Mouse (Mus musculus): ENCODE measurements around the gene Kcnh3. TPM values are rescaled to one million over a fixed set of nuclear protein-coding genes. Genes with fewer than 3 reads are reported as not detected.
A peak's percentile ranks its signal among the peaks of the same experiment; 100 is the strongest.

Gene Kcnh3
- 11.0 TPM for polyA plus RNA-seq (2021)

DNA sequence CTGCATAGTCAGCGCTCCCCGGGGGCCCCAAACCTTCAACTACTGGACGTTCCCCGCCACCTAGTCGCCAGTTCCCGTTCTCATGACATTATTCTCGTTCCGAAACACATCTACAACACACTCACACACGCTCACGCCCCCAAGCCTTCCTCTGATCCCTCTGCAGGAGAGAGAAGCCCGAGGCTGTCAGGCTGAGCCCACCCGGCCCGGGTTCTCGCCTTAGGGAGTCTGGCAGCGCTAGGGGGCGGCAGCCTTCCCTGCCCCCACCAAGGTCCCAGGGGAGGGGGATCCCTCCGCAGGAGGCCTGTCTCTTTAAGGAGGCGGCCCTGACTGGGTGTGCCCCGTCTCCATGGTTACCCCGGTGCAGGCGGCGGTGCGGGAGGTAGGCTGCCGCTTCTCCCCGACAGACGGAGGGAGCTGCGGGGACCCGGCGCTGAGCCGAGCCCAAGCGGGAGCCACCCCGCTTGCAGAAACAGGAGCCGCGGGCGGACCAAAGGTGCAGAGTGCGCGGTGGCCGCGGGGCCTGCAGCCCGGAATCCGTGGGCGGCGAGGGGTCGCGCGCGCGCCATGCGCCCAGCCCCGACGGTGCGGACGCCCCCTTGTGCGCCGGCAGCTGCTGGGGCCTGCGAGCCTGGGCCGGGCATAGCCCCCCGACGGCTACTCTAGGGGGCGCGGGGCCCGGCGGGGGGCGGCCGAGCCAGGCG, at the start of gene Kcnh3:
Kcnh3 (plus strand) TSS at position 654 of the 704 bp plus-strand sequence.
- ChIA-PET CTCF (no interaction called here), POLR2A (interaction anchor here (0.6 kb wide), 1 partner anchor 291 kb away, joined by 3 read pairs; no protein-coding TSS in a partner anchor)
- ATAC-seq, result peak; percentile 45
- no peak for TF ChIP-seq CTCF (IDR thresholded peaks at IDR 0.05)
- peak; percentile 6 for DNase-seq (ENCODE audit: low read depth, low spot score)
- in situ Hi-C loops (cut with MboI; ENCODE audit: low pct_unique_long_range_greater_than_20kb), result no loop called here
- peaks cover 6% of the 10 kb centered on the region for H3K27me3 ChIP-seq

DNA sequence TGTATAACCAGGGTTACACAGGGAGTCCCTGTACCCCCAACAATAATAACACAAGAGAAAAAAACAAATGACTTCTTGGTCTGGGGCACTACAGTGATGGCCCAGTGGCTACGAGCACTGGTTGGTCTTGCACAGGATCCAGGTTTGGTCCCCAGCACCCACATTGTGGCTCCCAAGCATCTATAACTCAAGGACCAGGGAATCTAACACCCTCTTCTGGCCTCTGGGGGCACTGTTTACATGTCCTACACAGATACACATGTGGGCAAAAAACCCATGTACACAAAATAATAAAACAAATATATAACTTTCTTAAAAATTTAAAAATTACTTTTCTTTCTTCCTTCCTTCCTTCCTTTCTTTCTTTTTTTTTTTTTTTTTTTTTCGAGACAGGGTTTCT, 45.0 kb upstream of the Kcnh3 start:
- DNase-seq (ENCODE audit: low read depth, low spot score), result no peak
- POLR2A ChIA-PET, result no interaction called here
- no peak for ATAC-seq
- no peaks in the 10 kb centered on the region for H3K27me3 ChIP-seq
- no peak for TF ChIP-seq CTCF (IDR thresholded peaks at IDR 0.05)
- CTCF ChIA-PET, result interaction anchor here (1.8 kb wide), 1 partner anchor 15 kb away, joined by 6 read pairs; no protein-coding TSS in a partner anchor
- in situ Hi-C loops (cut with MboI; ENCODE audit: low pct_unique_long_range_greater_than_20kb), result no loop called here

DNA sequence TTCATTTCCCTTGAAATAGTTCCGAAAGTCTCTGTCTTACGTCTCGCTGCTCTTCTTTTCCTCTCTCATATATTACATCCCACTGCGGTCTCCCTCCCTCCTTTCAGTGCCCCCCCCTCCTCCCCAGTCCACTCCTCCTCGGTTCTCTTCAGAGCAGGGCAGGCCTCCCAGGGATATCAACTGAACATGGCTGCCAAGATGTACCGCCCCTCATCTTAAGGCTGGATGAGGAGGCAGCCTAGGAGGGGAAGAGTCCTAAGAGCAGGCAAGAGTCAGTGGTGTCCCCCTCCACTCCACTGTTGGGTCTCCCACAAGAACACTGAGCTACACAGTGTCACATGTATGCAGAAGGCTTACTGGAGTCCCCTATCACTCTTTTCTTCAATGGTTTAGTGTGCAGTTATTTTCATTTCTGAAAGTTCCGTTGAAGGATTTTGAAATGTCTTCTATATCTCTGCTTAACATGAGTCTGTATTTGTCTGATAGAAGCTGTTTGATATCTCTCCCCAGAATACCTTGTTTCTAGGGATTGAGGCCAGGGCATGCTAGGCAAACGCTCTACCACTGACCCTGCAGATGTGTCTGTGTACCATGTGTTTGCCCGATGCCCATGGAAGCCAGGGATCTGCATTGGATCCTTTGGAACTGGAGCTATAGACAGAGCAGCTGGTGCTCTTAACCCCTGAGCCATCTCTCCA, 40.3 kb upstream of the Kcnh3 start:
- no peaks in the 10 kb centered on the region for H3K27me3 ChIP-seq
- no peak for TF ChIP-seq CTCF (IDR thresholded peaks at IDR 0.05)
- ATAC-seq (no peak), DNase-seq (ENCODE audit: low read depth, low spot score) (no peak)
- ChIA-PET CTCF (interaction anchor here (1.3 kb wide), 1 partner anchor 10 kb away, joined by 3 read pairs; no protein-coding TSS in a partner anchor), POLR2A (interaction anchor here (1.1 kb wide), 1 partner anchor 51 kb away, joined by 5 read pairs; no protein-coding TSS in a partner anchor)
- in situ Hi-C loops (cut with MboI; ENCODE audit: low pct_unique_long_range_greater_than_20kb), result no loop called here

DNA sequence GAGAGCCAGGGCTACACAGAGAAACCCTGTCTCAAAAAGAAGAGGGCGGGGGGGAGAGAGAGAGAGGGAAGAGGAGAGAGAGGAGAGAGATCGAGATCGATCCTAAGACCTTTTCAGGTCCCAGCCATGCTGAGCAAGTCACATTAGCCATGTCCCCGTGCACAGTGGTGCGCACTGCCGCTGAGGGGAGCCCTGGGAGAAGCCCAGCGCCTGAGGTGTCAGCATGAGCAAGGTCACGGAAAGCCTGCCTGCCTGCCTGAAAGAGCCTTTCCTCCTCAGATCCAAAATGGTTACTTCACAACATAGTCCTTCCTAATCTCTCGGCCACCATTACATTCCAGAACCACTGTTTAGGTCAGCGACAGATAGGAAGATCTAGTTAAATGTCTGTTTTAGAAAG, 30.3 kb upstream of the Kcnh3 start:
- ChIA-PET POLR2A (no interaction called here), CTCF (no interaction called here)
- in situ Hi-C loops (cut with MboI; ENCODE audit: low pct_unique_long_range_greater_than_20kb), result no loop called here
- DNase-seq (ENCODE audit: low read depth, low spot score) (no peak), ATAC-seq (no peak)
- H3K27me3 ChIP-seq, result no peaks in the 10 kb centered on the region
- TF ChIP-seq CTCF (IDR thresholded peaks at IDR 0.05), result no peak

DNA sequence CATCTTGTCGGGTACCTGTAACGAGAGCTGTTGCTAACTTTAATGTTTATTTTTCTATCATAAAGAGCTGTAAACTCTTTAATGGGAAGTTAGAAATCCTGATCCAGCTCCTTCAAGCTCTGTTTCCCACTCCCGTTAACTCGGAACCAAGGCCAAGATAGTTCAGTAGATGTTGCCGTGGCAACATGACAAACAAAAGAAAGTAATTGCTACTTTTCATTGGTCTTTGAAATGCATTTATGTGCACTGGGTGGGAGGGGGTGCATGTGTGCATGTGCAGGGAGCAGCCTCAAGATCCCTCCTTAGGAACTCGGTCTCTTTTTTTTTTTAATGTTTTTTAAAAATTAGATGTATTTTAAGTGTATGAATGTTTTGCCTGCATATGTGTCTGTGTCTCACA, 29.6 kb upstream of the Kcnh3 start:
- ChIA-PET CTCF (no interaction called here), POLR2A (no interaction called here)
- TF ChIP-seq CTCF (IDR thresholded peaks at IDR 0.05), result no peak
- no peaks in the 10 kb centered on the region for H3K27me3 ChIP-seq
- in situ Hi-C loops (cut with MboI; ENCODE audit: low pct_unique_long_range_greater_than_20kb), result no loop called here
- ATAC-seq (no peak), DNase-seq (ENCODE audit: low read depth, low spot score) (no peak)

DNA sequence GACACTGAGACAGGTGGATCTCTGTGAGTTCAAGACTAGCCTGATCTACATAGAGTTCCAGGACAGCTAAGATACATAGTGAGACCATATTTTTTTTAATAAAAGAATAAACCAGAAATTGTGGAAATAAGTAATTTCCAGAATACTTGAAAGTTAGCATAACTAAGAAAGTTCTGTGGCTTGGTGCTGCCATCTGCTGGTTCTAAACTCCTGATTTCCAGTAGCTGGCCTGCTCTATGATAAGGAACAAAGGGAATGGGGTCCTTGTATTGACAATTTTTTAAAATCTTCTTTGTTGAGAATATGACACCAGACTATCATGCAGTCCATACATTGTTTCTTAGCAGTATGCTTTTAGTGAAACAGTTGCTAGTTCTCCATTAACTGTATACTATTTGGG, 25.9 kb upstream of the Kcnh3 start:
- no peaks in the 10 kb centered on the region for H3K27me3 ChIP-seq
- TF ChIP-seq CTCF (IDR thresholded peaks at IDR 0.05), result peak; percentile 67
- DNase-seq (ENCODE audit: low read depth, low spot score) (no peak), ATAC-seq (no peak)
- POLR2A ChIA-PET, result no interaction called here
- CTCF ChIA-PET, result interaction anchor here (1.2 to 1.3 kb wide), 2 partner anchors 13 to 198 kb away, joined by 3 to 4 read pairs; no protein-coding TSS in a partner anchor
- in situ Hi-C loops (cut with MboI; ENCODE audit: low pct_unique_long_range_greater_than_20kb), result no loop called here

DNA sequence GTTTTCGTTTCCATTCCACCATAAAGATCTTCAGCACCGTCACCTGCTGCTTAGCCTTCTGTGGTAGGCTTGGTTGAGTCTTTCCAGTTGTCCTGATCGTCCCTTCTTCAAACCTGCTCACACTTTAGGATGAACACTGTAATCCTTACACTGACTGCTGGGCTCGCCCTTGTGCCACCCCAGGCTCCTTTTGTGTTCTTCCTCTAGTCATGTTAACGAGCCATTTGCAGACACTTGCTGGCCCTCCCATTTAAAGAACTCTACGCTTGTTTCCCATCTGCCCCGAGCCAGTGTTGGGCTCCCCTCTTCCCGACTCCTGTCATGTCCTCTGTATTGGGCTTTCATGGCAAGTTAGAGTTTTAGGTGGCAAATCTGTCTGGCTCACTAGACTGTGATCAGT, 18.7 kb upstream of the Kcnh3 start:
- TF ChIP-seq CTCF (IDR thresholded peaks at IDR 0.05), result no peak
- no peak for ATAC-seq
- no peaks in the 10 kb centered on the region for H3K27me3 ChIP-seq
- DNase-seq (ENCODE audit: low read depth, low spot score), result no peak
- CTCF ChIA-PET, result no interaction called here
- POLR2A ChIA-PET, result no interaction called here
- in situ Hi-C loops (cut with MboI; ENCODE audit: low pct_unique_long_range_greater_than_20kb), result no loop called here

DNA sequence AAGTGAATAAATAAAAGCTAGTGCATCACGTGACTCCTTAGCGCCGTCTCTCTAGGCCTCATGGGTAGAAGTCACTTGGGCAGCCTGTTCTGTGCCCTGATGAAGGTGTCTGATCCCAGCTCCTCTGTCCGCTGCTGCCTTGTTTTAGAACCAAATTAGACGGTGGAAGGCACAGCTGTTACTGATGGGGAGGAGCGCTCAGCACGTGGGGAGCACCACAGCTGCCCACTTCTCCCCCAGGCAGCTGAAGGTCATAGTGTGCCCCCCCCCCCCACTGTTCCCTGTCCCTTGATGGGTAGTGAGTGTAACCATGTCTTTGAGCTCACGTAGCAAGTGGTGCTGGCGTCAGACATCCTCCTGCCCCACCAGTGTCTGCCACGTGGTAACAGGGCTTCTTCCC, 11.5 kb upstream of the Kcnh3 start:
- ATAC-seq (no peak), DNase-seq (ENCODE audit: low read depth, low spot score) (no peak)
- CTCF ChIA-PET, result interaction anchor here (1.1 kb wide), 1 partner anchor 13 kb away, joined by 3 read pairs; no protein-coding TSS in a partner anchor
- no peak for TF ChIP-seq CTCF (IDR thresholded peaks at IDR 0.05)
- in situ Hi-C loops (cut with MboI; ENCODE audit: low pct_unique_long_range_greater_than_20kb), result loop anchor here (5.0 kb wide), 1 partner anchor 59 kb away; no protein-coding TSS in a partner anchor
- no peaks in the 10 kb centered on the region for H3K27me3 ChIP-seq
- POLR2A ChIA-PET, result interaction anchor here (0.6 to 0.7 kb wide), 2 partner anchors 47 to 52 kb away, joined by 3 read pairs; no protein-coding TSS in a partner anchor

DNA sequence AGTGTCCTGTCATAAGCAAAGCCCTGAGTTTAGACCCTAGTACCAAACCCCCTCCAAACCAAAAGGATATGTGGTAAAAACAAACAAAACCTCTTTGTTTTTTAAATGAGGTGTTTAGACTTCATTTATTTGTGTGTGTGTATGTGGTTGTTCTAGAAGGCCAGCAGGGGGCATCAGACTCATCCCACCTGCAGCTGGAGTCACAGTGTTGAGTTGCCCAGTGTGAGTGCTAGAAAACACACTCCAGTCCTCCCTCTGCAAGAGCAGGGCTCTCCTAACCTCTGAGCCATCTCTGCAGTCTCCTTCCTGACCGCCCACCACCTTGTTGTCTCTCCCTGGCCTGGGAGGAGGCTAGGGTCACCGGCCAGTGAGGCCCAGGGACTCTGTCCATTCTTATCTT, 9.7 kb upstream of the Kcnh3 start:
- DNase-seq (ENCODE audit: low read depth, low spot score) (no peak), ATAC-seq (no peak)
- in situ Hi-C loops (cut with MboI; ENCODE audit: low pct_unique_long_range_greater_than_20kb), result loop anchor here (5.0 kb wide), 1 partner anchor 57 kb away; no protein-coding TSS in a partner anchor
- no peaks in the 10 kb centered on the region for H3K27me3 ChIP-seq
- CTCF ChIA-PET, result interaction anchor here (1.1 kb wide), 1 partner anchor 51 kb away, joined by 5 read pairs; no protein-coding TSS in a partner anchor
- TF ChIP-seq CTCF (IDR thresholded peaks at IDR 0.05), result no peak
- POLR2A ChIA-PET, result interaction anchor here (1.3 kb wide), 1 partner anchor 38 kb away, joined by 3 read pairs; no protein-coding TSS in a partner anchor

DNA sequence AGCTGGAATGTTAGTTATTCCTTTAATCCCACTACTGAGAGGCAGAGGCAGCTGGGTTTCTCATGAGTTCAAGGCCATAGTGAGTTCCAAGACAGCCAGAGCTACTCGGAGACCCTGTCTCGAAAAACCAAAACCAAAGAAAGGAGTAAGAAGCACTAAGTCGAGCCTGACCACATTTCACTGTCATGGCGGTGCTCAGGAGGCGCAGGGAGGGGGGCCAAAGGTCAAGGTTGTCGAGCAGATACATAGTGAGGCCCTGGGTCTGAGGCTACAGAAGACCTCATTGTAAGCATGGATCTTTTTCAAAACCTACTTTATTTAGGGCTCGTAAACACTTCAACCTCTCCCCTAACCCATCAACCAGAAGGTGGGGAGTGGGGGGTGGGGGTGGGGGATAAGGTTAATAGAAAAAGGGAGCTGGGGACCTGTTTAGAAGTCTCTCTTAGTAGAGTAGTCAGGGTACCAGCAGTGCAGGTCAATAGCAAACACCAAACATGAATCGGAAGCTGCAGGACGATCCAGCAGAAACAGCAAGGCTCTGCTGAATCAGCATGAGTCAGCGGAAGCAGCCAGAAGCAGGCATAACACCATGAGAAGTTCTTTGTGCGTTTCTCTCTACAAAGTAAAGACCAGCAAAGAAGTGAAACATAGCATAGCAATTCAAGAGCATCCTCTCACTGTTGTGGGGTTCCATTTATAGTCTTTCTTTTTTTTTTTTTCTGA, 8.8 kb upstream of the Kcnh3 start:
- POLR2A ChIA-PET, result interaction anchor here (1.3 kb wide), 1 partner anchor 37 kb away, joined by 3 read pairs; no protein-coding TSS in a partner anchor
- in situ Hi-C loops (cut with MboI; ENCODE audit: low pct_unique_long_range_greater_than_20kb), result no loop called here

More for the DNA sequence above, 8.8 kb upstream of the Kcnh3 start:
- H3K27me3 ChIP-seq, result no peaks in the 10 kb centered on the region
- CTCF ChIA-PET, result interaction anchor here (1.1 kb wide), 1 partner anchor 50 kb away, joined by 5 read pairs; no protein-coding TSS in a partner anchor
- ATAC-seq (no peak), DNase-seq (ENCODE audit: low read depth, low spot score) (no peak)
- TF ChIP-seq CTCF (IDR thresholded peaks at IDR 0.05), result no peak
